Mouse (Mus musculus) stomach, postnatal 0 days (tissue): ENCODE results near the gene Cmya5.

ENCODE experiments used
- CTCF ChIP-seq: IDR thresholded peaks from 2 replicates; pipeline ENCODE4 v1.5.1; 2016; ENCODE audit warnings: antibody characterized with exemption, low read depth, mild to moderate bottlenecking, moderate library complexity
- EP300 ChIP-seq: optimal IDR thresholded peaks from 2 replicates; pipeline ENCODE3; 2016; ENCODE audit warnings: antibody characterized with exemption

DNA sequence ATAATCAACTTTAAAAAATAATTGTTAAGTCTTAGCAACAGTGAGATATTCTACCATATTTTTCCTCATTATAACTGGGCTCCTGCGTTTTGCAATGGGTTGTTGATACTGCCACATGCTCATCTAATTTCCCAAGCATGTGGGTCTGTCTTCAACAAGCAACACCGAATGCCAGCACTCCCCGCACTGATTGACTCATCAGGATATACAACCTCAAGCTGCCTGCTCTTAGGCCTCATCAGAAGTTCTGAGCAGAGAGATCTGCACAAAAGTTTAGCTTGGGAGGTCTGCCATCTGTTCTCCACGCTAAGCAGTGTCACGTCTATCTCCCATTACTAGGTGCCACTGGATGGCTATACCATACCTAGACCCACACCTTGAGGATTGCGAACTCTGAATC is 76.2 kb downstream of the Cmya5 start:
- TF ChIP-seq CTCF (no peak), EP300 (no peak)
